Mouse (Mus musculus): Measurements from ENCODE around the gene Urod. TPM values are rescaled to one million over a fixed set of nuclear protein-coding genes. Genes with fewer than 3 reads are reported as not detected.

Urod gene
- polyA plus RNA-seq (2015; fragmentation: Nextera tagmentation; extraction: Ambion mirVana), result 76.6 and 82.0 TPM in 2 replicates

GRCm38 (mm10) chr4:116993672-116994621 lies at the start of gene Urod:
Gene Urod, minus strand, starts transcription at chr4:116994413.
- peak within 1 kb of the TSS; percentile 82 for H3K9ac ChIP-seq (replicated peaks; ENCODE audit: low read depth)
- H3K27ac ChIP-seq (ENCODE audit: low read length), result peak within 1 kb of the TSS; percentile 80
- H3K4me1 ChIP-seq (ENCODE audit: insufficient read depth, low read depth, low read length), result peaks cover 14% of the 10 kb centered on the region
- peak within 1 kb of the TSS; percentile 91 for H3K4me3 ChIP-seq (ENCODE audit: low read depth, low read length)
- no peaks in the 10 kb centered on the region for H3K27me3 ChIP-seq (replicated peaks; ENCODE audit: insufficient read depth, low read length)
- peak; percentile 97 for ATAC-seq
- no peaks in the 10 kb centered on the region; the same call in 1 of the 2 replicates for H3K36me3 ChIP-seq (ENCODE audit: insufficient read depth, low read length)
- H3K9me3 ChIP-seq (ENCODE audit: low read length), result no peaks in the 10 kb centered on the region
- peak; percentile 98 for DNase-seq (ENCODE audit: low spot score)
- TF ChIP-seq CTCF (IDR thresholded peaks at IDR 0.05) (no peak), EP300 (IDR thresholded peaks at IDR 0.05) (no peak)
- H3K4me2 ChIP-seq (replicated peaks; ENCODE audit: low read depth, low read length), result peak within 1 kb of the TSS; percentile 96
- under 1% methylated on average over 38 of the region's 38 CpGs for WGBS

DNA sequence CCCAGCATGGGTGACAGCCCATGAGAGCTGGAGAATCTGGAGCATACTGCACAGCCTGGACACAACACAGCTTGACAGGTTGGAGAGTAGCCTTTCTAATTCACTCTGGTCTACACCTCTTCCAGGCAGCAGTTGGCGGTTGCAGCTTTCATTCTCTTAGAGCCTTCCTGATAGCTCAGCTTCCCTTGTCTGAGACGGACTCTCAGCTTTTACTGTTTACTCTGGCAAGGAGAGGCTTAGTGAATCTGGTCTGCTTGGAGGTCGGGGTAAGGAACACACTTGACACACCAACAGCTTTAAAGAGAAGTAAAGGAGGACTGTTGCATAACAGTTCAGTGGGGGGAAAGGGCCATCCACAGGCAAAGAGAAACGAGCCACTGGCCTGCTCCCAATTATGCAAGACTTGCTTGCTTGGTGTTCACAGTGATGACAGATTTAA lies 47.1 kb upstream of the Urod start:
- Histone ChIP-seq H3K9me3 (ENCODE audit: low read length) (no peaks in the 10 kb centered on the region), H3K9ac (replicated peaks; ENCODE audit: low read depth) (no peak overlapping the region), H3K4me3 (ENCODE audit: low read depth, low read length) (no peak overlapping the region), H3K27ac (ENCODE audit: low read length) (peak overlapping the region; percentile 66), H3K4me1 (ENCODE audit: insufficient read depth, low read depth, low read length) (peaks cover 16% of the 10 kb centered on the region), H3K4me2 (replicated peaks; ENCODE audit: low read depth, low read length) (peak overlapping the region; percentile 29), H3K36me3 (ENCODE audit: insufficient read depth, low read length) (no peaks in the 10 kb centered on the region; the same call in 1 of the 2 replicates), H3K27me3 (replicated peaks; ENCODE audit: insufficient read depth, low read length) (no peaks in the 10 kb centered on the region)
- DNase-seq (ENCODE audit: low spot score), result peak; percentile 96
- WGBS, result 21% methylated on average over 4 of the region's 4 CpGs
- TF ChIP-seq CTCF (IDR thresholded peaks at IDR 0.05), result no peak
- TF ChIP-seq EP300 (IDR thresholded peaks at IDR 0.05), result peak; percentile 81
- ATAC-seq, result peak; percentile 97

DNA sequence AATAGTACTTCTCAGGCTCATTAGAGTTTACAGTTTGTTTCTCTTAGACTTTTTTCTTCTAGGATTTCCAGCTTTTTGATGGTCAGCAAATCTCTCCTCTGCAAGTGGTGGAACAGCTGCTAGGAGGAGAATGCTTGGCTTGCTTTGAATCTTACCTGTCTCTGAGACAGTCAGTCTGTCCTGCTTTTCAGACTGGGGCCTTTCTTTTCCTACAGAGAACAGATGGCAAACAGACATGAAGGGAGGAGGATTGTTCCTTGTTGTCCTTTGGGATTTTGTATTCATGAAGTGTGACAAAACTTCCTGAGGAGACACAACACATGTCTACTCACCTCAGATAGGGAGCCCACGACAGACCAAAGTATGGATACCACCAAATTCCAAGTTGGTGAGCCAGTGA lies 46.6 kb upstream of the Urod start:
- Histone ChIP-seq H3K4me3 (ENCODE audit: low read depth, low read length) (no peak overlapping the region), H3K36me3 (ENCODE audit: insufficient read depth, low read length) (no peaks in the 10 kb centered on the region; the same call in 1 of the 2 replicates), H3K9me3 (ENCODE audit: low read length) (no peaks in the 10 kb centered on the region), H3K27me3 (replicated peaks; ENCODE audit: insufficient read depth, low read length) (no peaks in the 10 kb centered on the region), H3K9ac (replicated peaks; ENCODE audit: low read depth) (no peak overlapping the region), H3K4me1 (ENCODE audit: insufficient read depth, low read depth, low read length) (peaks cover 16% of the 10 kb centered on the region), H3K4me2 (replicated peaks; ENCODE audit: low read depth, low read length) (no peak overlapping the region), H3K27ac (ENCODE audit: low read length) (peak overlapping the region; percentile 66)
- ATAC-seq (no peak), DNase-seq (ENCODE audit: low spot score) (no peak)
- 54% methylated on average over 1 of the region's 1 CpGs for WGBS
- no peak for TF ChIP-seq CTCF (IDR thresholded peaks at IDR 0.05)
- no peak for TF ChIP-seq EP300 (IDR thresholded peaks at IDR 0.05)

- WGBS, result 31% methylated on average over 9 of the region's 9 CpGs
These were observed 45.9 kb upstream of the Urod start for GRCm38 (mm10) chr4:117039925-117040687.

GRCm38 (mm10) chr4:117031105-117031504 lies 36.9 kb upstream of the Urod start:
- TF ChIP-seq CTCF (IDR thresholded peaks at IDR 0.05) (peak; percentile 46), EP300 (IDR thresholded peaks at IDR 0.05) (no peak)
- Histone ChIP-seq H3K4me3 (ENCODE audit: low read depth, low read length) (no peak overlapping the region), H3K36me3 (ENCODE audit: insufficient read depth, low read length) (no peaks in the 10 kb centered on the region), H3K27ac (ENCODE audit: low read length) (no peak overlapping the region), H3K27me3 (replicated peaks; ENCODE audit: insufficient read depth, low read length) (no peaks in the 10 kb centered on the region), H3K4me2 (replicated peaks; ENCODE audit: low read depth, low read length) (no peak overlapping the region), H3K9me3 (ENCODE audit: low read length) (no peaks in the 10 kb centered on the region), H3K4me1 (ENCODE audit: insufficient read depth, low read depth, low read length) (no peaks in the 10 kb centered on the region), H3K9ac (replicated peaks; ENCODE audit: low read depth) (no peak overlapping the region)
- DNase-seq (ENCODE audit: low spot score) (peak; percentile 13), ATAC-seq (no peak)
- 100% methylated on average over 1 of the region's 1 CpGs for WGBS

More at GRCm38 (mm10) chr4:117039925-117040687, 45.9 kb upstream of the Urod start:
- Histone ChIP-seq H3K36me3 (ENCODE audit: insufficient read depth, low read length) (no peaks in the 10 kb centered on the region; the same call in 1 of the 2 replicates), H3K4me3 (ENCODE audit: low read depth, low read length) (no peak overlapping the region), H3K4me2 (replicated peaks; ENCODE audit: low read depth, low read length) (no peak overlapping the region), H3K27ac (ENCODE audit: low read length) (peak overlapping the region; percentile 66), H3K27me3 (replicated peaks; ENCODE audit: insufficient read depth, low read length) (no peaks in the 10 kb centered on the region), H3K9me3 (ENCODE audit: low read length) (no peaks in the 10 kb centered on the region), H3K4me1 (ENCODE audit: insufficient read depth, low read depth, low read length) (peaks cover 16% of the 10 kb centered on the region), H3K9ac (replicated peaks; ENCODE audit: low read depth) (no peak overlapping the region)
- no peak for TF ChIP-seq EP300 (IDR thresholded peaks at IDR 0.05)
- TF ChIP-seq CTCF (IDR thresholded peaks at IDR 0.05), result no peak
- ATAC-seq (no peak), DNase-seq (ENCODE audit: low spot score) (peak; percentile 51)

DNA sequence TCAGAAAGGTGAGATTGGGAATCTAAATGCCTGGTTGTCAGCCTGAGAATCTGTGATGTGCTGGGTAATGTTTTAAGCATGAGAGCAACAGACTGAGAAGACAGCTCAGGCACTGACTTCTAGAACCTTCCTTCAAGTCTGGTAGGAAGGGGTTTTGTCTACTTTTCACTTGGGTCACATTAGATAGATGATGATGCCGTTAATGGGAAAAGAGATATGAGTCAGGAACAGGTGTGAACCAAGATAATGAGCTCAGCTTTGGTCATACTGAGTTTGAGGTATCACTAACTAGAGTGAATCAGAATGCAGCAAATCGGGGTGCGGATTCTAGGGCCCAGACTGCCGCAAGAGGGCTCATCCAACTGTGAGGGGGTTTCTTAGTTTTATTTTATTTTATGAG lies 29.3 kb upstream of the Urod start:
- WGBS, result 96% methylated on average over 4 of the region's 4 CpGs
- DNase-seq (ENCODE audit: low spot score), result no peak
- Histone ChIP-seq H3K27me3 (replicated peaks; ENCODE audit: insufficient read depth, low read length) (no peaks in the 10 kb centered on the region), H3K4me2 (replicated peaks; ENCODE audit: low read depth, low read length) (no peak overlapping the region), H3K36me3 (ENCODE audit: insufficient read depth, low read length) (no peaks in the 10 kb centered on the region), H3K27ac (ENCODE audit: low read length) (no peak overlapping the region), H3K4me1 (ENCODE audit: insufficient read depth, low read depth, low read length) (no peaks in the 10 kb centered on the region), H3K4me3 (ENCODE audit: low read depth, low read length) (no peak overlapping the region), H3K9ac (replicated peaks; ENCODE audit: low read depth) (no peak overlapping the region), H3K9me3 (ENCODE audit: low read length) (no peaks in the 10 kb centered on the region)
- TF ChIP-seq CTCF (IDR thresholded peaks at IDR 0.05) (no peak), EP300 (IDR thresholded peaks at IDR 0.05) (no peak)
- no peak for ATAC-seq

Data from lung, postnatal 0 days (tissue).